Mouse (Mus musculus) liver, embryonic 11.5 days (tissue): Measurements from ENCODE around the gene Sipa1l1. TPM values are rescaled to one million over a fixed set of nuclear protein-coding genes. Genes with fewer than 3 reads are reported as not detected.

Experiments used
- ATAC-seq: fragments of 200-750 bp; cut with Nextera tagmentation; replicated peaks from 2 replicates; pipeline ENCODE4 v1.8.0; 2017; ENCODE audit warnings: moderate number of reproducible peaks, mild to moderate bottlenecking, moderate TSS enrichment, moderate library complexity; ENCODE audit not compliant: low FRiP score
- DNase-seq: peaks from one replicate; pipeline ENCODE4 v3.0.0-alpha.2; 2017; ENCODE audit warnings: low spot score
- H3K27ac ChIP-seq: fragments of 300-500 bp; sonication (generic); 2 replicates; pipeline ENCODE4 v1.5.1; 2014; ENCODE audit warnings: mild to moderate bottlenecking, low read depth, low read length, control low read depth
- H3K27me3 ChIP-seq: fragments of 300-500 bp; sonication (generic); replicated peaks from 2 replicates; pipeline ENCODE4 v1.6.1; 2014; ENCODE audit warnings: low read length, mixed read lengths; ENCODE audit not compliant: control insufficient read depth, insufficient read depth
- H3K36me3 ChIP-seq: fragments of 300-500 bp; sonication (generic); 2 replicates; pipeline ENCODE4 v1.6.1; 2014; ENCODE audit warnings: mild to moderate bottlenecking, low read length, moderate library complexity, mixed read lengths; ENCODE audit not compliant: control insufficient read depth, insufficient read depth
- H3K4me1 ChIP-seq: fragments of 300-500 bp; sonication (generic); replicated peaks from 2 replicates; pipeline ENCODE4 v1.6.1; 2014; ENCODE audit warnings: low read length, mixed read lengths; ENCODE audit not compliant: control insufficient read depth, insufficient read depth
- H3K4me2 ChIP-seq: fragments of 300-500 bp; sonication (generic); 2 replicates; pipeline ENCODE4 v1.6.1; 2014; ENCODE audit warnings: mild to moderate bottlenecking, control low read depth, moderate library complexity
- H3K4me3 ChIP-seq: fragments of 300-500 bp; sonication (generic); 2 replicates; pipeline ENCODE4 v1.5.1; 2014; ENCODE audit warnings: low read depth, low read length, control low read depth
- H3K9ac ChIP-seq: fragments of 300-500 bp; sonication (generic); 2 replicates; pipeline ENCODE4 v1.6.1; 2014; ENCODE audit warnings: low read depth, low read length, control low read depth
- H3K9me3 ChIP-seq: fragments of 300-500 bp; sonication (generic); 2 replicates; pipeline ENCODE4 v1.6.1; 2016; ENCODE audit warnings: low read length, inconsistent platforms, mixed read lengths; ENCODE audit not compliant: control insufficient read depth
- WGBS: fragments of 180-500 bp; shearing (Covaris S2); extraction: QIAGEN DNeasy Blood & Tissue Kit; methylation state at CpG from one replicate; pipeline ENCODE4 v1.1.7; 2014; 5-methylcytosine and 5-hydroxymethylcytosine counted together
- polyA plus RNA-seq: library from polyadenylated mRNA; unstranded; fragments of >200 nt; fragmentation: Nextera tagmentation; extraction: Ambion mirVana; gene quantifications from 2 replicates; pipeline ENCODE4 v1.2.1, GENCODE M21; 2014

The Sipa1l1 gene
- polyA plus RNA-seq, 1 experiment from 2014 or later: 21.1 TPM

- WGBS: 71% methylated on average over 3 of the region's 3 CpGs
- Histone ChIP-seq H3K9ac (no peak overlapping the region), H3K27ac (no peak overlapping the region), H3K36me3 (no peaks in the 10 kb centered on the region; the same call in 1 of the 2 replicates), H3K9me3 (no peaks in the 10 kb centered on the region), H3K4me1 (peaks cover 47% of the 10 kb centered on the region), H3K4me2 (no peak overlapping the region), H3K4me3 (no peak overlapping the region), H3K27me3 (no peaks in the 10 kb centered on the region)
- no peak for ATAC-seq
- DNase-seq: no peak
Observed at GRCm38 (mm10) chr12:82194919-82195318, 25.8 kb downstream of the Sipa1l1 start.

GRCm38 (mm10) chr12:82196213-82196612 is 27.1 kb downstream of the Sipa1l1 start:
- Histone ChIP-seq H3K27me3 (no peaks in the 10 kb centered on the region), H3K27ac (no peak overlapping the region), H3K36me3 (no peaks in the 10 kb centered on the region; the same call in 1 of the 2 replicates), H3K9ac (no peak overlapping the region), H3K4me1 (peaks cover 35% of the 10 kb centered on the region), H3K9me3 (no peaks in the 10 kb centered on the region), H3K4me3 (no peak overlapping the region), H3K4me2 (no peak overlapping the region)
- DNase-seq (no peak), ATAC-seq (peak; percentile 80)
- WGBS: 73% methylated on average over 2 of the region's 2 CpGs

GRCm38 (mm10) chr12:82196615-82197146 is 27.6 kb downstream of the Sipa1l1 start:
- Histone ChIP-seq H3K9ac (no peak overlapping the region), H3K36me3 (no peaks in the 10 kb centered on the region; the same call in 1 of the 2 replicates), H3K4me3 (no peak overlapping the region), H3K9me3 (no peaks in the 10 kb centered on the region), H3K27me3 (no peaks in the 10 kb centered on the region), H3K4me1 (peaks cover 32% of the 10 kb centered on the region), H3K27ac (no peak overlapping the region), H3K4me2 (no peak overlapping the region)
- 56% methylated on average over 7 of the region's 7 CpGs for WGBS
- ATAC-seq (peak; percentile 27; the same call in 1 of the 2 replicates), DNase-seq (no peak)

GRCm38 (mm10) chr12:82197207-82197606 is 28.1 kb downstream of the Sipa1l1 start:
- Histone ChIP-seq H3K9ac (no peak overlapping the region), H3K36me3 (no peaks in the 10 kb centered on the region; the same call in 1 of the 2 replicates), H3K27me3 (no peaks in the 10 kb centered on the region), H3K4me3 (no peak overlapping the region), H3K9me3 (no peaks in the 10 kb centered on the region), H3K4me1 (peaks cover 29% of the 10 kb centered on the region), H3K27ac (no peak overlapping the region), H3K4me2 (no peak overlapping the region)
- 68% methylated on average over 2 of the region's 2 CpGs for WGBS
- DNase-seq: no peak
- ATAC-seq: no peak

- no peak overlapping the region for H3K4me3 ChIP-seq
- peaks cover 26% of the 10 kb centered on the region for H3K4me1 ChIP-seq
- DNase-seq (no peak), ATAC-seq (no peak)
- no peak overlapping the region for H3K27ac ChIP-seq
- no peak overlapping the region for H3K9ac ChIP-seq
- H3K36me3 ChIP-seq: no peaks in the 10 kb centered on the region; the same call in 1 of the 2 replicates
- no peak overlapping the region for H3K4me2 ChIP-seq
- H3K27me3 ChIP-seq: no peaks in the 10 kb centered on the region
- 82% methylated on average over 6 of the region's 6 CpGs for WGBS
- no peaks in the 10 kb centered on the region for H3K9me3 ChIP-seq
Observed at GRCm38 (mm10) chr12:82199286-82199685, 30.2 kb downstream of the Sipa1l1 start.

- no peak for DNase-seq
- Histone ChIP-seq H3K9me3 (no peaks in the 10 kb centered on the region), H3K36me3 (no peaks in the 10 kb centered on the region; the same call in 1 of the 2 replicates), H3K9ac (no peak overlapping the region), H3K4me3 (no peak overlapping the region), H3K27ac (no peak overlapping the region), H3K4me1 (0 out of 2 replicates have a peak, but pooled peaks cover 2% of the 10 kb centered on the region), H3K4me2 (no peak overlapping the region), H3K27me3 (no peaks in the 10 kb centered on the region)
- ATAC-seq: no peak
- WGBS: 93% methylated on average over 6 of the region's 6 CpGs
Observed at GRCm38 (mm10) chr12:82204106-82204505, 35.0 kb downstream of the Sipa1l1 start.

GRCm38 (mm10) chr12:82206857-82207647 is 37.9 kb downstream of the Sipa1l1 start:
- H3K27ac ChIP-seq: no peak overlapping the region
- DNase-seq: no peak
- no peaks in the 10 kb centered on the region for H3K36me3 ChIP-seq
- 0 out of 2 replicates have a peak, but pooled peaks cover 4% of the 10 kb centered on the region for H3K4me1 ChIP-seq
- H3K4me3 ChIP-seq: no peak overlapping the region
- no peak overlapping the region for H3K4me2 ChIP-seq
- 78% methylated on average over 8 of the region's 8 CpGs for WGBS
- ATAC-seq: no peak
- no peaks in the 10 kb centered on the region for H3K27me3 ChIP-seq
- H3K9ac ChIP-seq: no peak overlapping the region
- H3K9me3 ChIP-seq: no peaks in the 10 kb centered on the region

GRCm38 (mm10) chr12:82208046-82208445 is 38.9 kb downstream of the Sipa1l1 start:
- WGBS: 70% methylated on average over 3 of the region's 3 CpGs
- Histone ChIP-seq H3K9ac (no peak overlapping the region), H3K27ac (no peak overlapping the region), H3K4me1 (0 out of 2 replicates have a peak, but pooled peaks cover 4% of the 10 kb centered on the region), H3K4me2 (no peak overlapping the region), H3K36me3 (no peaks in the 10 kb centered on the region), H3K9me3 (no peaks in the 10 kb centered on the region), H3K27me3 (no peaks in the 10 kb centered on the region), H3K4me3 (no peak overlapping the region)
- ATAC-seq (no peak), DNase-seq (no peak)
